17 mouse cellular contexts compared by ENCODE assay signal in the genomic region with DNA sequence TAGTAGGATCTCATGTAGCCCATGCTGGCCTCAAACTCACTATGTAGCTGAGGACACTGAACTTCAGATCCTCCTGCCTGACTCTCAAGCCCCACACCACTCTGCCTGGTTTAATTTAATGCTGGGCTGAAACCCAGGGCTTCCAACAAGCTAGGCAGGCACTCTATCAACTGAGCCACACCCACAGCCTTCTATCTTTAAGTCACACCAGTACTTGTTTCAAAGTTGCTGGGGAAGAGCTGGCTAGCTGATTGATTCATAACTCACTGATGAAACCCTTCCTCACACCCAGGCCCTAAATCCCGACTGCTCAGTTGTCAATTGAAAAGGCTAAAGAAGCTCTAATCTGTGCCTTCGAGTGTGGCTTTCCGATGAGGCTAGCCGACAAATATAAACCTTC.
"Had no signal": no experiment of that assay in that cellular context is flagged by ENCODE, and none has a peak within 500 bp of the region (broad histone marks: within the 10 kb centered on the region; RNA-seq: fewer than 3 reads in every experiment).

No protein-coding gene starts in this region.

- H3K9ac ChIP-seq: lung, embryonic 15.5 days; midbrain, embryonic 13.5 days; midbrain, embryonic 15.5 days; neural tube, embryonic 12.5 days; stomach, embryonic 15.5 days had no signal

- H3K36me3 ChIP-seq: lung, embryonic 15.5 days; midbrain, embryonic 13.5 days; midbrain, embryonic 15.5 days; neural tube, embryonic 12.5 days; stomach, embryonic 15.5 days had no signal

- H3K27me3 ChIP-seq: lung, embryonic 15.5 days; megakaryocyte, embryonic 14.5 days; neural tube, embryonic 12.5 days; stomach, embryonic 15.5 days had no signal

- H3K4me3 ChIP-seq: lung, embryonic 15.5 days; megakaryocyte, embryonic 14.5 days; midbrain, embryonic 13.5 days; midbrain, embryonic 15.5 days; neural tube, embryonic 12.5 days; stomach, embryonic 15.5 days had no signal

- ATAC-seq: lung, postnatal 0 days; midbrain, embryonic 13.5 days; midbrain, embryonic 15.5 days had no signal

- DNase-seq: lung, adult 2 months; lung, postnatal 14 days; lung, postnatal 36 days; right cerebral cortex, postnatal 14 days; thymus, adult 18-20 months; thymus, postnatal 14 days; thymus, postnatal 36 days had no signal

- H3K9me3 ChIP-seq: lung, embryonic 15.5 days; midbrain, embryonic 13.5 days; midbrain, embryonic 15.5 days; neural tube, embryonic 12.5 days; stomach, embryonic 15.5 days had no signal

- H3K27ac ChIP-seq: lung, embryonic 15.5 days; macrophage; midbrain, embryonic 13.5 days; midbrain, embryonic 15.5 days; neural tube, embryonic 12.5 days; stomach, embryonic 15.5 days; stomach, postnatal 0 days had no signal

- H3K4me2 ChIP-seq: lung, embryonic 15.5 days; midbrain, embryonic 11.5 days; midbrain, embryonic 13.5 days; midbrain, embryonic 15.5 days; neural tube, embryonic 12.5 days; stomach, embryonic 15.5 days had no signal

- H3K4me1 ChIP-seq: lung, embryonic 15.5 days; megakaryocyte, embryonic 14.5 days; midbrain, embryonic 15.5 days; stomach, embryonic 15.5 days had no signal
